Mouse (Mus musculus) right cerebral cortex, postnatal 14 days (tissue): ENCODE results near the gene Olfr403.
"Not testable (repeated sequence)": the region's sequence is repeated elsewhere in the genome, so short reads cannot be mapped to it uniquely, and the experiment has no call there.

Experiments used
- DNase-seq: peaks from one replicate; pipeline ENCODE4 v3.0.0; 2022

The Olfr403 gene

GRCm38 (mm10) chr11:74185949-74186348 is at the start of gene Olfr403:
Gene Olfr403 (plus strand): TSS chr11:74186249.
- DNase-seq, result no peak

- not testable (repeated sequence) for DNase-seq
Measured at GRCm38 (mm10) chr11:74140001-74140400, 46.0 kb upstream of the Olfr403 start.

- DNase-seq, result no peak
Measured at GRCm38 (mm10) chr11:74145866-74146265, 40.2 kb upstream of the Olfr403 start.

GRCm38 (mm10) chr11:74153229-74153628 is 32.8 kb upstream of the Olfr403 start, which contains the start of gene Olfr402:
Gene Olfr402 (plus strand): TSS chr11:74153529.
- no peak for DNase-seq

GRCm38 (mm10) chr11:74168771-74169170 is 17.3 kb upstream of the Olfr403 start:
- DNase-seq, result no peak

- DNase-seq, result no peak
Measured at GRCm38 (mm10) chr11:74183168-74183567, 2.9 kb upstream of the Olfr403 start.

- no peak for DNase-seq
Measured at GRCm38 (mm10) chr11:74183745-74184144, 2.3 kb upstream of the Olfr403 start.

GRCm38 (mm10) chr11:74211279-74211678 is 25.2 kb downstream of the Olfr403 start, which contains the start of gene Olfr43:
Gene Olfr43 (minus strand): TSS chr11:74211379.
- no peak for DNase-seq

- DNase-seq, result no peak
Measured at GRCm38 (mm10) chr11:74241201-74241600, 55.2 kb downstream of the Olfr403 start.
